Mouse (Mus musculus) heart, postnatal 0 days (tissue): ENCODE data around the gene Lrpprc. TPM values are rescaled to one million over a fixed set of nuclear protein-coding genes. Genes with fewer than 3 reads are reported as not detected.

Experiments
- ATAC-seq: fragments of 200-750 bp; cut with Nextera tagmentation; 2 replicates; pipeline ENCODE4 v1.8.0; 2017; ENCODE audit warnings: low read depth, moderate number of reproducible peaks, moderate library complexity; ENCODE audit not compliant: insufficient read depth
- DNase-seq: peaks from one replicate; pipeline ENCODE4 v3.0.0-alpha.2; 2016; ENCODE audit warnings: low spot score
- H3K27ac ChIP-seq: fragments of 300-500 bp; sonication (generic); 2 replicates; pipeline ENCODE4 v1.5.1; 2014; ENCODE audit warnings: low read depth, mild to moderate bottlenecking
- H3K27me3 ChIP-seq: fragments of 300-500 bp; sonication (generic); 2 replicates; pipeline ENCODE4 v1.6.1; 2014; ENCODE audit warnings: low read length, mixed read lengths; ENCODE audit not compliant: control insufficient read depth, insufficient read depth
- H3K36me3 ChIP-seq: fragments of 300-500 bp; sonication (generic); replicated peaks from 2 replicates; pipeline ENCODE4 v1.6.1; 2014; ENCODE audit warnings: low read length, mixed read lengths; ENCODE audit not compliant: control insufficient read depth, insufficient read depth
- H3K4me1 ChIP-seq: fragments of 300-500 bp; sonication (generic); 2 replicates; pipeline ENCODE4 v1.6.1; 2014; ENCODE audit warnings: antibody characterized with exemption; ENCODE audit not compliant: control insufficient read depth, insufficient read depth
- H3K4me2 ChIP-seq: fragments of 300-500 bp; sonication (generic); 2 replicates; pipeline ENCODE4 v1.6.1; 2014; ENCODE audit warnings: low read depth, mild to moderate bottlenecking, low read length, moderate library complexity
- H3K4me3 ChIP-seq: fragments of 300-500 bp; sonication (generic); 2 replicates; pipeline ENCODE4 v1.5.1; 2014; ENCODE audit warnings: low read depth, low read length
- H3K9ac ChIP-seq: fragments of 300-500 bp; sonication (generic); replicated peaks from 2 replicates; pipeline ENCODE4 v1.6.1; 2014; ENCODE audit warnings: low read depth, low read length, mixed read lengths
- H3K9me3 ChIP-seq: fragments of 300-500 bp; sonication (generic); replicated peaks from 2 replicates; pipeline ENCODE4 v1.6.1; 2016; ENCODE audit warnings: low read length; ENCODE audit not compliant: control insufficient read depth
- CTCF ChIP-seq: IDR thresholded peaks from 2 replicates; pipeline ENCODE4 v1.5.1; 2016; ENCODE audit warnings: antibody characterized with exemption, control low read depth, low read depth
- EP300 ChIP-seq: IDR thresholded peaks from 2 replicates; pipeline ENCODE4 v1.6.1; 2016; ENCODE audit warnings: antibody characterized with exemption, low read depth
- WGBS: fragments of 180-500 bp; shearing (Covaris S2); extraction: QIAGEN DNeasy Blood & Tissue Kit; methylation state at CpG from one replicate; pipeline ENCODE4 v1.1.7; 2014; 5-methylcytosine and 5-hydroxymethylcytosine counted together
- polyA plus RNA-seq: library from polyadenylated mRNA; unstranded; fragments of >200 nt; fragmentation: Nextera tagmentation; extraction: Ambion mirVana; gene quantifications from 2 replicates; pipeline ENCODE4 v1.2.1, GENCODE M21; 2015
- total RNA-seq: library from RNA; depleted of rRNA; stranded (reverse); fragments of >200 nt; gene quantifications from 2 replicates; pipeline ENCODE4 v1.2.3, GENCODE M21; 2014; ENCODE audit warnings: low replicate concordance

Lrpprc gene
- total and polyA plus RNA-seq, 2 experiments from 2014 or later: 68.0 to 94.6 TPM

DNA sequence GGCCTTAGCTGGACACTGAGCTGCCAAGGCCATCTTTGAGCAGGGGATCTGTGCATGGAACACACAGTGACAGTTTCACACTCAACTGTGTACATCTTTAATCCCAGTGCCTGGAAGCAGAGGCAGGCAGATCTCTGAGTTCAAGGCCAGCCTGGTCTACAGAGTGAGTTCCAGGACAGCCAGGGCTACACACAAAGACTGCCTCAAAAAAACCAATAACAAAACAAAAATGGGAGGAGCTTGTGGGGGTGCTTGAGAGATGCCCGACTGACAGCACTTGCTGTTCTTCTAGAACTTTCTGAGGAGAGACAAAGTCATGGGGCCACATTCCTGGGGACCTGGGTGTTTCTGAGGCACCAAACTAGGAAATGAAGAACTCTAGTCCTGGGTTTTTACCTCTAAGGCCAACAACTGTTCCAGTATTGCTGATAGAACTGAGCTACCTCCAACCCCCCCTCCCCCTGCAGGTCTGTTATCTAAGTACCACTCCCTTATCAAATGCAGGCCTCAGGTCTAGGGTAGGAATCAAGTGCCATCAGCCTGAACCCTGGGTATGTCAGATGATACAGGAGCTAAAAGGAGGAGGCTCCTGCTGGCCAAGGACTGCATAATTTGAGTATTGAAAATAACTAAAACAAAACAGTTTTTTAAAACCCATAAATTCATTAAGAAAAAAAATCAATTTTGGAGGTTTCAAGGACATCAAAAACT, 62.2 kb downstream of the Lrpprc start:
- H3K4me3 ChIP-seq: no peak overlapping the region
- H3K9me3 ChIP-seq: no peaks in the 10 kb centered on the region
- no peak overlapping the region for H3K4me2 ChIP-seq
- TF ChIP-seq CTCF (no peak), EP300 (no peak)
- peaks cover 65% of the 10 kb centered on the region for H3K36me3 ChIP-seq
- H3K4me1 ChIP-seq: no peaks in the 10 kb centered on the region; the same call in 1 of the 2 replicates
- no peaks in the 10 kb centered on the region for H3K27me3 ChIP-seq
- no peak overlapping the region for H3K27ac ChIP-seq
- DNase-seq (no peak), ATAC-seq (no peak)
- 56% methylated on average over 1 of the region's 1 CpGs for WGBS
- H3K9ac ChIP-seq: no peak overlapping the region

DNA sequence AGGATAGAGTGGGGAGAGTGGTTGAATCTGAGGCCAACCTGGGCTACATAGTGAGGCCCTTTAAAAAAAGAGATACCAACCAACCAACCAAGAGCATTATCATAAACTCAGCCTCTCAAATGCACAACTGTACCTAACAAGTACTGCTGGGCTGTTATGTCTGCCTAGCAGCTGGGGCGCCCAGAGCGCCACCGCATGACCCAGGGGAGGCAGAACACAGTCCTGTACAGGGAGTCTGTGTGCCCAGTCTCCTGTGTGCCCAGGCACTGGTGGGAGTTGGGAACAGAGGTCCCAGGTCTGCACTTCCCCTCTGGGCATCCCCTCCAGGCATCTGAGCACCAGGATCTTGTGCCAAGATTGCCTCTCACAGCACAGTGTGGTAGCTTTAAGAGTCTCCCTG, 65.4 kb downstream of the Lrpprc start:
- Histone ChIP-seq H3K27ac (no peak overlapping the region), H3K4me2 (no peak overlapping the region), H3K4me3 (no peak overlapping the region), H3K4me1 (no peaks in the 10 kb centered on the region; the same call in 1 of the 2 replicates), H3K9me3 (no peaks in the 10 kb centered on the region), H3K27me3 (no peaks in the 10 kb centered on the region), H3K9ac (no peak overlapping the region), H3K36me3 (peaks cover 71% of the 10 kb centered on the region)
- ATAC-seq: no peak
- DNase-seq: no peak
- TF ChIP-seq CTCF: no peak
- TF ChIP-seq EP300: no peak
- 97% methylated on average over 3 of the region's 3 CpGs for WGBS

DNA sequence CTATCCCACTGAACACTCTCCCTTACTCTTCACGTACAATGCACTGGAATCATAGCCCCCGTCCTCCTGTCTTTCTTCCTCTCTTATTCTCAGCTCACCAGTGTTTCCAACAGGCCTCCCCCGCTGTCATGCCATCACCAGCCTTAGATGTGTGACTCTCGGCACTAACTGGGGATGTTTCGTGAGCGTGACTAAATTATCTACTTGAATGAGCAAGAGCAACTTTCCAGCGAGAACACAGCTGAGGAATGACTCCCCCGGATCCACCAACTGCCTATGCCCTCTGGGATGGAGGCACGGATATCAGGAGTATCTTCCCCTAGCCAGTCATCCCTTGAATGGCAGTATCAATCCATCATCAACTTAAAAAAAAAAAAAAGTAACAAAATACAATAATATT, 66.6 kb downstream of the Lrpprc start:
- no peaks in the 10 kb centered on the region for H3K9me3 ChIP-seq
- ATAC-seq (no peak), DNase-seq (no peak)
- H3K27ac ChIP-seq: no peak overlapping the region
- no peak overlapping the region for H3K4me2 ChIP-seq
- H3K4me1 ChIP-seq: no peaks in the 10 kb centered on the region; the same call in 1 of the 2 replicates
- H3K36me3 ChIP-seq: peaks cover 64% of the 10 kb centered on the region
- TF ChIP-seq EP300 (no peak), CTCF (no peak)
- H3K4me3 ChIP-seq: no peak overlapping the region
- H3K27me3 ChIP-seq: no peaks in the 10 kb centered on the region
- WGBS: 83% methylated on average over 9 of the region's 9 CpGs
- no peak overlapping the region for H3K9ac ChIP-seq

DNA sequence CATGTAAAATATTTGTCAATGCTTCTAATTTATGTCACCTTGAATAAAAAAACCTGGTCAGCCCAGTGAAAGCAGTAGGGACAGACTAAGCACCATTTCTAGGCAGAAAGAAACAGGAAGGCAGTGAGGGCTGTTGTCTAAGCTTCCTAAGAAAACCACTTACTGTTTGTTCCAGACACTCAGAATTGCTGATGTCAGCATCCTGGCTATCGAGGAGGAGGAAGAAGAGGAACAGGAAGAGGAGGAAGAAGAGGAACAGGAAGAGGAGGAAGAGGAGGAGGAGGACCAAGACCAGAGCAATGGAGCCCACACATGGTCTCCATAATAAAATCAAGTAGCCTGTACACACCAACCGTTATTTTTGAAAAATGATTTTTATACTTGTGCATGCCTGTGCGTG, 71.5 kb downstream of the Lrpprc start:
- H3K27me3 ChIP-seq: no peaks in the 10 kb centered on the region
- DNase-seq (no peak), ATAC-seq (no peak)
- TF ChIP-seq EP300 (no peak), CTCF (no peak)
- no peak overlapping the region for H3K27ac ChIP-seq
- no peaks in the 10 kb centered on the region for H3K9me3 ChIP-seq
- 74% methylated on average over 3 of the region's 3 CpGs for WGBS
- no peak overlapping the region for H3K9ac ChIP-seq
- H3K36me3 ChIP-seq: peaks cover 46% of the 10 kb centered on the region
- no peaks in the 10 kb centered on the region for H3K4me1 ChIP-seq
- no peak overlapping the region for H3K4me2 ChIP-seq
- H3K4me3 ChIP-seq: no peak overlapping the region

DNA sequence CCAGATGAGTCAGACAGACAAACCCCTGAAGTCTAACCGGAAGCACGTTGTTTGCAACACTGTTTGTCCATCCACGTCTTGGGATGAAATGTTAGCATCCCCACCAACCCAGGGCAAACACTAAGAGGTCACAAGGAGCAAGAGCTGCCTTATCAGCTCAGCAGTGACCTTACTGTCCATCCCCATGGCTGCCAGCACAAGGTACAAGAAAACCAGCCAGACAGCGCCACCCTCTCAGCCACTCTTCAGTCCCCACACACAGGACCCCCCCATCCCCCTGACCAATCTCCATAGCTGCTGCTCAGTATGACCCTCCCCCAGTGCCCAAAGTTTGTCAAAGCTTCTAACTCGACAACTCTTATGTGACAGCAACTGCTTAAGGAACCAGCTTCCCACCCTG, 73.2 kb downstream of the Lrpprc start:
- no peaks in the 10 kb centered on the region for H3K9me3 ChIP-seq
- no peak for ATAC-seq
- H3K4me1 ChIP-seq: no peaks in the 10 kb centered on the region
- TF ChIP-seq CTCF (no peak), EP300 (no peak)
- no peak overlapping the region for H3K27ac ChIP-seq
- no peaks in the 10 kb centered on the region for H3K27me3 ChIP-seq
- H3K4me2 ChIP-seq: no peak overlapping the region
- H3K36me3 ChIP-seq: peaks cover 47% of the 10 kb centered on the region
- H3K9ac ChIP-seq: no peak overlapping the region
- no peak for DNase-seq
- H3K4me3 ChIP-seq: no peak overlapping the region
- WGBS: 78% methylated on average over 5 of the region's 5 CpGs
